Mouse (Mus musculus): ENCODE measurements around the gene Ssr2.
"Not testable (repeated sequence)": the region's sequence is repeated elsewhere in the genome, so short reads cannot be mapped to it uniquely, and the experiment has no call there.

Gene Ssr2

DNA sequence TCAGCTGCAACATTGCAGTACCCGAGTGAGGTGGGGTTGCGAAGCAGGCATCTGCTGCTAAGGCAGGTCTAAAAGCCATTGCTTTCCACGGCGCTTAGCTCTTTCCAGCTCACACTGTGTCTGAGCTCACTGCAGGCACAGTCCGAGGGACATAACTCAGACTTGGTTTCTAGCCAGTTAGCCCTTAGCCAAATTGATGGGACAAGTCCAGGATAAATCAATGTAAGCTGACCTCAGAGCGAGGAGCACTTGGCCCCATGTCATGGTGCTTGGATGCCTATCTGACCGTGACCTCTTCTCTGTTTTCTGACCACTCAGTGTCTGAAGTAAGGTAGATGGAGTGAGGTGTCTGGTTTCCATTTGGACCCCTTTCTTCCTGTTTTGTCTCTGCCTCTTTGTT lies 11.7 kb upstream of the Ssr2 start:
- no peak for DNase-seq (ENCODE audit: low spot score in 2 of 2)

DNA sequence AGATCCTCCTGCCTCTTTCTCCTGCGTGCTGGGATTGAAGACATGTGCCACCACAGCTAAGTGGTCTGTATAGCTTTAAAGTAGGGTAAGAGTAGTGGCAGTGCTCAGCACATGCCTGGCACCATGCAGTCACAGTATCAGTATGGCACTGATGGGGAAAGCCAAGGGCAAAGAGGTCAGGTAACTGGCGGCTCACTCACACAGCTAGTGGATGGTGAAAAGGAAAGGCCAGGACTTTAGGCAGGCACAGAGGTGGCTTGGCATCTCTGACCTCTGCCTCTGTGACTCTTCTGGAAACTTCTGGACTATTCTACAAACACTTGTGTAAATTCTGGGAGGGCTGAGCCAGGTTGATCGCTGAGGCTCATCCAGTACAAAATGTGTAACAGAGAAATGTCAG lies 9.6 kb upstream of the Ssr2 start:
- no peak for DNase-seq (ENCODE audit: low spot score in 2 of 2)

DNA sequence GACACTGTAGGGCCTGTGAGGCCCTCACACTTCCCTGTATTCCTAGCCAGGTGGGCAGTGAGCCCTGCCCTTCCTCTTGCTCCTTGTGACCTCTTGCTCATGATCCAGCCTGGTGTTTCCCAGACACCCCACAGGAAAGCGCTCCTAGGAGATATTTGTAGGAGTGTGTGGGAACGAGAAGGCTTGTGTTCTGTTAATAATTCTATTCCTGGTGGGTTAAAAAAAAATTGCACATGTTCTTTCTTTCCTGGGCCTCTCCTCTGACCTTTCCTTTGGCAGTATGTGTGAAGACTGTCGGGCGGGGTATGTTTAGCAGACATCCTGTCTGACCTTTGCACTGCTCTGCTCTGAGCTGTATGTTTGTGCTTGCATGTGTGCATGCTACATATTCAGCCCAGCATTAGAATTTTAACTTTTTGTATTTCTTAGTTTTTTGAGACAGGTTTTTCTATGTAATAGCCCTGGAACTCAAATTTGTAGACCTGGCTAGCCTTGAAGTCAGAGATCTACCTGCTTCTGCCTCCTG lies 9.1 kb upstream of the Ssr2 start:
- no peak for DNase-seq (ENCODE audit: low spot score in 2 of 2)

DNA sequence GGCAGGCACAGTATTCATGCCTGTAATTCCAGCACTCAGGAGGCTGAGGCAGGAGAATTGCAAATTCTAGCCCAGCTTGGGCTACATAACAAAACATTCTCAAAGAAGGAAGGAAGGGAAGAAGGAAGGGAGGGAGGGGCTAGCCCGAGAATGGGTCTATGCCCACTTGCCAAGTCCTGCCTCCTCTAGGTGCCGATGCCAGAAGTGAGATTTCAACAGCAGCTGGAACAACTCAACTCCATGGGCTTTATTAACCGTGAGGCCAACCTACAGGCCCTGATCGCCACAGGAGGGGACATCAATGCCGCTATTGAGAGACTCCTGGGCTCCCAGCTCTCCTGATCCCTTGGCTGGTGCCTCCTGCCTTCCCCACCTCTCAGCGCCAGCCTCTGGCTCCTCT lies 7.8 kb upstream of the Ssr2 start:
- DNase-seq (ENCODE audit: low spot score in 2 of 2), result peak in 1 of 2 experiments; percentile 48

DNA sequence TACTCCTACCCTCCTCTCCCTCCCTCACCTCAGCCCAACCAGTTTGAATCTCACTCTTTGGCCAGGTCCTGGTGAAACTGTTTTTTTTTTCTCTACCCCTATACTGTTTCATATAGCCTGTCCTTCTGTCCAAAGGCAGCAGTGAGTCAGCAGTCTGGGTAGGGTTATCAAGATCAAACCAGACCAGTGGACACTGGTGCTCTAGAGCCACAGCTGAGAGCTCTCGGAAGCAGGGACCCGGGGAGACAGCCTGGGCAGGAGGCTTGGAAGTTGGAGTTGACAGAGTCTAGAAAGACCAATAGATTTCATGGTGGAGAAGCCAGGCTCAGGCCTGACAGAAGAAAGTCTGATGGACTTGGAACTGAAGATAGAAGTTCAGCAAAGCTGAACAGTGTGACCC lies 7.1 kb upstream of the Ssr2 start:
- no peak for DNase-seq (ENCODE audit: low spot score in 2 of 2)

DNA sequence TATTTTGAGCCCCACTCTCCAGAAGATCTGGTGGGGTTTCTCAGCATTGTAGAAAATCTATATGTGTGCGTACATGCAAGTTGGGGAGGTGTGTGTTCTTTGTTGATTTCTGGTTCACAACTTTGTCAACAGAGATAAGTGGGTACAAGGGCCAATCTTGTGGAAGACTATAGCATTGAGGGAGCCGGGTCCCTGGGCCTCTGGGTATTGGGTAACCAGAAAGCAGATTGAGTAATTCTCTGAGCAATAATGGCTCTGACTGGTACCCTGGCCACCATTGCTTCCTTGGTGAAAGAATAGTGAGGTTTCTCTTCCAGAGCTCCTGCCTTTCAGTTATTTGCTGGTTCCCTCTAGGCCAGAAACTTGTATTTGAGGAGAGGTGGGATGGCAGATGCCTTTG lies 6.6 kb upstream of the Ssr2 start:
- DNase-seq (ENCODE audit: low spot score in 2 of 2), result no peak

DNA sequence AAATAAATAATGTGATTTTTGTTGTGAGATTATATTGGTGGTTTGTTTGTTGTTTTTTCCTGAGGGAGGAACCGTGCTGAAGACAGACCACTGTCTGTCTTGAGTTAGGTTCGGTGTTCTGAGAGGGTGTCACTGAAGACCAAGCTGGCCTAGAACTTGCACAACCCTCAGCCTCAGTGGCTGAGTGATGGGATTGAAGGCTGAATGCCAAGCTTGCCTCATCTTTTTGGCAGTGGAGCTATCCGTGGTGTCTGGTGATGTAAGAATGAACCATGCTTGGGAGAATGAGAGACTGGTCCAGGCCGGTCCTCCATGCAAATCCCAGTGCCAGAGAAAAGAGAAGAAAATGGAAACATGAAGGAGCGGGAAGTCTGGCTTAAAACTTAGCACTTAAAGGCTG lies 6.0 kb upstream of the Ssr2 start:
- DNase-seq (ENCODE audit: low spot score in 2 of 2), result peak in 1 of 2 experiments; percentile 54

DNA sequence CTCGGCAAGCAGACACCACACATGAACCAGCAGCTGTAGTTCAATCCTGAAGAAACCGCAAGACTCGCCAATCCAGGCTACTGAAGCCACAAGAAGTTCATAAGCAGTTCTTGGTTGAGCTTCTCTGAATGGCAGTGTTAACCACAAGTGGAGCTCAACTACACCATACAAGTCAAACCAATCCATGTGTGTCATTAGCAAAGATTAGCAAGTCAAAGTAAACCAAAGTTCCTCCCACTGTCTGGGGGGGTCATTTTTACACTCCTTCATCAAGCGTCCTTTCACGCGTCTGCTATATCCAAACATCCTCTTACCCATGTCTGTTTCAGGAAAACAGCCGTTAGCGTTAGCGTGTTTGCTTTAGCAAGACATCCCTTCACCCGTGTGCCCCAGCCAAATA lies 5.3 kb upstream of the Ssr2 start:
- no peak for DNase-seq (ENCODE audit: low spot score in 2 of 2)

DNA sequence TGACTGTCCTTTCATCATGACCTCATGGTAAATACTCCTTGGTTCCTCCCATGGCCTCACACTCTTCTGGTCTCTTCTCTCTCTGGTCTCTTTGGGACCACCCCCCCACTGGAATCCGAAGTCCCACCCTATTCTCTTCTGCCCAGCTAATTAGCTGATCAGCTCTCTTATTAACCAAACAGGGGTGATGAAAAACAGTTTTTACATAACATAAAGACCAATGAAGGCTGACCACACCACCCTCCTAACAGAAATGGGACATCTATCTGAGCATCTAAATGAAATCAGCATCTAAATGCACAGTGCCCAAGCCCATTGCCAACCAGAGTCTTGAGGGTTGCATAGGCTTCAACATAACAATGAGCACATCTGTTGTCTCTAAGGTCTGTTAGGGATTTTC lies 3.8 kb upstream of the Ssr2 start:
- DNase-seq (ENCODE audit: low spot score in 2 of 2), result no peak

DNA sequence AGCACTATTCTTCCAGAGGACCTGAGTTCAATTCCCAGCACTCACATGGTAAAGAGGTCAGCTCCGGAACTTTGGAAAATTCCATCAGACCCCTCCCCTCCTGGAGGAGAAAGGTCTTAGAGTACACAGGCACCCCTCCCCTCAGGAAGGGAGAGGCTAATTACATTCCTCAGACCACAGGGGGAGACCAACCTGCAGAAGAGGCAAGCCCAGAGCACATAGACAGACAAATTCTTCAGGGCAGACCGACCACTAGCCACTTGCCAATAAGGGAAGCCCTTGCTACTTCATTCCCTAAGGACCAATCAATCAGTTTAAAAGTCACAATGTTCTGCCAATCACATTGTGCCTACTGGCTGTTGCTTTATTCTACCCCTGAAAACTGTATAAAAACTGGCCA lies 2.8 kb upstream of the Ssr2 start:
- DNase-seq (ENCODE audit: low spot score in 2 of 2), result no peak

DNA sequence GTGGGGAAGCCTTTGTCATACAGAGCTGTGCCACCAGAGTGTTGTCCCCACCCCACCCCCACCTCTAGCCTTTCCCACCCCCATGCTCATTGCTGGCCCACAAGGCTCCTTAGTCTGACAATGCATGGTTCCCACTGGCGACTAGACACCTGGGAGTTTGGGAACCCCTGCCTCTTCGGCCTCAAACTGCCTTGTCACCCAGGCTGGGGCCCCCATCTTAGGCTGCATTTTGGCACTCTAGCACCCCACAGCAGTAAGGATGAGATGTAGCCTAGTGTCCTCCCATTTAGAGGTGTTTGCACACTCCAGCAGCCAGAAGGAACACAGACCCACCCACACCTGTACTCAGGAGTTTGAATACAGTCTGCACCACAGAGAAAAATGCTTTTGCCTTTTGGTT lies 1.9 kb upstream of the Ssr2 start:
- DNase-seq (ENCODE audit: low spot score in 2 of 2), result no peak

DNA sequence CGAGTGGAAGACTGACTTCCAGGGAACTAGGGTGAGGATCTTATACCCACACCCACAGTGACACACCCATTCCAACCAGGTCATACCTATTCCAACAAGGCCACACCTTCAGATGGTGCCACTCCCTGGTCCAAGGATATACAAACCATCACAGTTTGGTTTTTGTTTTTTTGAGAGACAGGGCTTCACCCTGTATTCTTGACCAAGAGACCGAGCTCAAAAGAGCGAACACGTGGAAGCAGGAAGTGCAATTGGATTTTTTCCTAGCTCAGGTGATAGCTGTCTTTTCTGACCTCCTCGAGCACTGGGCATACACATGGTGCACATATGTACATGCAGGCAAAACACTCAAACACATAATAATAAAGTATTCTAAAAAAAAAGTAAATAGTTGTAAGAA lies 2.2 kb downstream of the Ssr2 start:
- DNase-seq (ENCODE audit: low spot score in 2 of 2), result not testable (repeated sequence)

DNA sequence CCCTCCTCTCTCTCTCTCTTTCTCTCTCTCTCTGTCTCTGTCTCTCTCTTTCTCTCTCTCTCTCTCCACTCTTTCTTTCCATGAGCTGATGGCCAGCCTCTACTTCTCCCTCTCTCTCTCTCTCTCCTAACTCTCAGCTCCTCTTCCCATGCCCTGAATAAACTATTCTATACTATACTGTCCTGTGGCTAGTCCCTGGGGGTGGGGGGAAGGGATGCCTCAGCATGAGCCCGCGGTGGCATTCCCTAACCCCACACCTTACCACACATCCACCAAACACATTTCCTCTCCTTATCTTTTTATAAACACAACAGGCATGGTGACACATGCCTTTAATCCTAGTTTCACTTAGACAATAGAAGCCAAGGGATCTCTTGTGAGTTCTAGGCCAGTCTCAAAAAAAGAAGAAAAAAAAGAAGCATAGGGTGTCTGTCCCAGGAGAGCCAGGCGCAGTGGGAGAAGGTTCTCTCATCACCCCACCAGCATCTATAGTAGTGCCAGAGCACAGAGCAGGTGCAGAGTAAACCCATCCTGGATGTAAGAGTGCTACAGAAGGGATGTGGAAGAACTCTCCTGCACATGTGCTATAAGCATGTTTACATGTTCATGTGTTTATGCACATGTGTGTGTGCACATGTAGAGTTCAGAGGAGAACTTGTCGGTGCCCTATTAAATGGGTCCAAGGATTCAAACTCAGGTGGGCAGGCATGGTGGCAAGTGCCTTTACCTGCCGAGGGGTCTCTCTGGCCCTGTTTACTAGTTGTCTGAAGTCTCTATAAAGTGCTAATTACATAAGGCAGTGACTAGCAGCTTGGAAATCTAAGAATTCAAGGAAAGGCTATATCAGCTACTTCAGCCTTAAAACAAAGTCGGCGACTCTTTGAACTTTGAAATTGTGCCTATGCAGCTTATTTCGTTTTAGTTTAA lies 3.1 kb downstream of the Ssr2 start:
- DNase-seq (ENCODE audit: low spot score in 2 of 2), result no peak

DNA sequence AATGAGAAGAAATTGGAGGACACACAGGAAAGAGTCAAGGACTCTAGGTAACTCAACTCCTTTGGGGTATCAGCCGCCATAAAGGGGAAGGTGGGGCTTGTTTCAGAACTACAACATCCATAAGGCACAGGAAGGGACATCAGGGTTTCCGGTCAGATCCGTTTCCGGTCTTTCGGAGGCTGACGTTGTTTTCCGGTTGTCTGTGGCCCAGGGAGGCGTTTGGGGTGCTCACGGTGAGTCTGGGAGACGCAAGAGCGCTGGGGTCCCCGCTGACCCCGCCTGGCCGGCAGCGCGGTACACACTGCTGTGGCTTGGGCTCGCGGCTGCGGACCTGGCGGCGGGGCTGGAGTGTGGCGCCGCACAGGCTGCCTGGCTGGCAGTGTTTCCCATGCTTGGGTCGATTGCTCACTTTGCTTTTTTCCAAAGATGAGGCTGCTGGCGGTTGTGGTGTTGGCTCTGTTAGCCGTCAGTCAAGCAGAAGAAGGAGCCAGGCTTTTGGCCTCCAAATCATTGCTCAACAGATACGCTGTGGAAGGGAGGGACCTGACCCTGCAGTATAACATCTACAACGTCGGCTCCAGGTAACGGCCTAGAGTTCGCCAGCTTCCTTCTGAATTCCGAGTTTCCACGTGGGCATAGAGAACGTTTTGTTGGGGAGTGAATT lies 3.9 kb downstream of the Ssr2 start:
- peak; percentile 68 to 77 for DNase-seq (ENCODE audit: low spot score in 2 of 2)

DNA sequence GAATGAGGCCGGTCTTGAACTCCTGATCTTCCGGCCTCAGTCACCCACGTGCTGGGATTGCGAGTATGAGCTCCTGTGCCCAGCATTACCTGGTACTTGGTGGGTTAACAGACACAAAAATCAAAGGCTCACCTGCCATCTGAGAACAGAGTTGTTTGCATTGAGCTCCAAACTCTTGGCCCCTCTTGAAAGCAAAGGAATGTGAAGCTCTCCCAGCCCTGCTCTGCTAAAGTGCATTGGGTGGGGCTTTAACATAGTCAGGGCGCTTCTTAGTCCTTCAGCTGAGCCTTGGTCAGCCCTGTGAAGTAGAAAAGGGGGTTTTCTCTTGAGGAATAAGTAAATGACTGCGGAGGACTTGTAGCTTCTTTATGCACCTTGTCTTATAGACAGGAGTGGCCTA lies 10.1 kb downstream of the Ssr2 start:
- DNase-seq (ENCODE audit: low spot score in 2 of 2), result no peak

DNA sequence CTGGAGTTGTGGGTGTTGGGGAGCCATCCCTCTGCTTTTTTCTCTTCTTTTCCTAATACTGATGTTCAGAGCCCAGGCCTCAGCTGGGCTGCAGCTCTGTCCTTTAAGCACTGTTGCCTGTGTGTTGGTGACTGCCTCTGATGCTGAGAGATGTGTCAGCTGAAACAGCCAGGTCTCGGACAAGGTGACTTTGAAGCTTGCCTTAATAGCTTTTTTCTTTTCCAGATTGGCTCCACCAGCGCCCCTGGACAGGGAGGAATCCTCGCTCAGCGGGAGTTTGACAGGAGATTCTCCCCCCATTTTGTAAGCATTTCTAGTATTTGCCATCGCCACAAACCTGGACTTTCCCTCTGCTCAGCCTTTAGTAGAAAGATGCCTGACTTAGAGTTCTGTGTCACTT lies 11.0 kb downstream of the Ssr2 start:
- no peak for DNase-seq (ENCODE audit: low spot score in 2 of 2)

DNA sequence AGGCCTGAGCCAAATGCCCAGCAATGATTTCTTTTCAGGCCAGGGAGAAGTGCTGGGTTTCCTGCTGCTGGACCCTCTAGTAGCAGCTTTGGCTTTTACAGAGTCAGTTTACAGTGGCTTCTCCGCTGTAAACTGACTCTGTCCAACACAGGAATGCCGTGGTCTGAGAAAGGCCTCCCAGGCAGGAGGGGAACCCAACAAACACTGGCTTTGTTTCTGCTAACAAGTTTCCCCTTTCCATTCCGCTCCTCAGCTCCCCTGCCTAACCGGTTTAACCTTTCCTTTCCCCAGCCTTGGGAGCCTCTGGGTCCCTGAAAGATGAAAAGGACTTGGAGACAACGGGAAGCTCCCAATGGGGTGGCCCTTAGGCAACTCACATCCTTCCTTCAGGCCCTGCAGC lies 14.6 kb downstream of the Ssr2 start:
- DNase-seq (ENCODE audit: low spot score in 2 of 2), result no peak

DNA sequence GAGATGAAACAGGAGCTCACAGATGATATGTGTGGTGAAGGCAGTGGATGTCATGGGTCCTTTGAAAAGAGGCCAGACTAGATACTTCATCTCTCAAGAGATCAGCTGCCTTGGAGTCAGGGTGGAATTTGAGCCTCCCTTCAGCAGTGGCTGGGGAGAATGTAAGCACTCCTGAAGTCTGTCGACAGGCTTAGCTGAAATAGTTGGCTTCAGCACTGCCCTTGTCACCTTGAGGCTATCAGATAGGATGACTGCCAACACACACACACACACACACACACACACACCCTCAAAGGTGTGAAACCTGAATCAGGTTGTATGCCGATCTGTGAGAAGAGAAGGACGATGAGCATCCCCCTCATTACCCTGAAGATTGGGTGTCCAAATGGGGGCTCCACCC lies 15.4 kb downstream of the Ssr2 start:
- no peak for DNase-seq (ENCODE audit: low spot score in 2 of 2)

DNA sequence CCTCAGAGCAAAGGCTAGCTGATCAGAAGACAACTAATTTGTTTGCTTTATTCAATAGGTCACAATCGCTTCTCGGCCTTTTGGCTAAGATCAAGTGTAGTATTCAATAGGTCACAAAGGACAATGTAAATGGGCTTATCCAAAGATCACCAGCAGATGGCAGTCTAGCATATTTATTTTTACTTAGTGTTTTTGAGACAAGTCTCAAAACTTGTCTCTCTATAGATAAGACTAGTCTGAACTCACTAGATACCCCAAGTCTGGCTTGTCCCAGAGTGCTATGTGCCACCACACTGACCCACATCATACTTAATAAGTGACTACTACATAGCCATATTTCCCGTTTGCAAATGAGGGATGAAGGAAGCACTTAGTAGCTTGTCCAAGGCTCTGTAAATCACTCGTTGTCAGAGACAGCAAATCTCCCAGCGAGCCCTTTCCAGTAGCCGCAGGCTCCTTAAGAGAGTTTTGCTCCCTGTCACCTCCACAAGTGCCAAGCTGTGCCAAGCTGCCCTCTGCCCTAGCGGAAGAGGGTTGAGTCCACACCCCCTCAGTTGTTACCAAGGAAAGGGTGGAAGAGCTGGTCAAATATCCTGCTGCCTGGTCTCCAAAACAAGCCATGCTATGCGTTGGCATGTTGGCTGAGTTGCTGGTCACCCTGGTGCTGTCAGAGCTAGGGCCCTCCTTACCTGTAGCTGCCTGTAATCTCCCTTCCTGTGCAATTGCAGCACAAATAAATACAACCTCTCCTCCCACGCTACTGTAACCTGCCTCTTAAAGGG lies 16.5 kb downstream of the Ssr2 start:
- DNase-seq (ENCODE audit: low spot score in 2 of 2), result peak; percentile 47 to 58

DNA sequence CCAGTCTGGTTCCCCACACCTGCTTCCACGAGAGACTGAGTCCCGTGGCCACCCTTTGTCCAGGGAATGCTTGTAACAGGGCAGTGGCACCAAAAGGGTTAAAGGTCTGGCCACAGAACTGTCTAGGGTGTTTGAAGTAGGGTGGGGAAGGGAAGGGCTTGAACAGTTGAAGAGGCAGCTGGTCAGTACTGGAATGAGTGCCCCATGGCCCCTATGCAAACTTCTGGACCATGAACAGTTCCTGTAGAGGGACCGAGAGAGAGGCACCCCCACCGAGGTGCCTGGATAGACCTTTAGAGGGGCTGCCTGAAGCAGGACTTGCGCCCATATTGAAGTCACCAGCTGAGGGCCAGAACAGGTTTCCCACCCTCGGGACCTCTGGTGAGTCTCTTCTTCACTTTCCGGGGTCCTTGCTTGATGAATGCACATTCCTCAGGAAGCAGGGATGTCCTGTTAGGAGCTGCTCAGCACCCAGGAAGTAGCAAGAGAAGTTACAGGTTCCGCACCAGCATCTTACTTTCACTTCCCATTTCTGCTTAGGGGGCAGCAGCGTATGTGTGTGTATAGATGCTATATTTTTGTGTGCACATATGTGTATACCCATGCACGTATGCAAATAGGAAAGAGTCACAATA lies 17.4 kb downstream of the Ssr2 start:
- no peak for DNase-seq (ENCODE audit: low spot score in 2 of 2)

DNA sequence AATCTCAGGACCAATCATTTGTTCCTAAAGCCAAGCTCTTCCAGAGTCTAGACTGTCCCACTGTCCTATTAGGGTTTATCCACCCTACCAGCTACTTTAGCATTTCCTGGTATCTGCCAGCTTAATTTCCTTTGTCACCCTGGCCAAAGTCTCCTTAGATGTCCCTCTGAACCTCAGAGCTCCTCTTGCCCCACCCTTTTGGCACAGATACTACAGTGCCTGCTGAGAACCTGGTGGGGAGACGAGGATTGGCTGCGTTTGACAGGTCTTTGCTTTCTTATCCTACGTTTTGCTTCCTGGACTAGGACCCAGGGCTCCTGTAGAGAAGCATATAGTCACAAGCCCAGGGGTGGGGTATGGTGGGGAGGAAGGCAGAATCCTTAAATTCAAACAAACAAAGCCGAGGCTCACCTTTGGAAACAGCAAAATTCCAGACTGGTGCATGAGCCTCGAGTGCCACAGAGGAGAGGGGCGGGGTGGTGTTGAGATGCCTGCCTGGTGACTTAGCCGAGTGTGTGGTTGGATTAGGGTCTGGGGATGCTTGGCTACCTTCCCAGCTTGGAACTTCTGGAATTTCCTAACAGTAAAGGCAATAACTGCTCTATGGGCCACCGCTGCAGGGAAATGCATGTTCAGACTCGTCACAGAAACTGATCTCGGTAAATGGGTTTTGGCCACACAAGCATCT lies 18.4 kb downstream of the Ssr2 start:
- DNase-seq (ENCODE audit: low spot score in 2 of 2), result no peak
